Mouse (Mus musculus) forebrain, embryonic 11.5 days (tissue): ENCODE measurements around the gene Abhd12b. TPM values are rescaled to one million over a fixed set of nuclear protein-coding genes. Genes with fewer than 3 reads are reported as not detected.

ENCODE experiments used
- ATAC-seq: fragments of 200-750 bp; cut with Nextera tagmentation; replicated peaks from 2 replicates; pipeline ENCODE4 v1.8.0; 2017; ENCODE audit warnings: moderate TSS enrichment; ENCODE audit not compliant: low FRiP score
- DNase-seq: peaks from one replicate; pipeline ENCODE4 v3.0.0-alpha.2; 2017; ENCODE audit warnings: low spot score
- H3K27ac ChIP-seq: fragments of 300-500 bp; sonication (generic); 2 replicates; pipeline ENCODE4 v1.5.1; 2014; ENCODE audit warnings: low read depth, low read length
- H3K27me3 ChIP-seq: fragments of 300-500 bp; sonication (generic); 2 replicates; pipeline ENCODE4 v1.6.1; 2014; ENCODE audit warnings: mild to moderate bottlenecking, low read length, mixed read lengths; ENCODE audit not compliant: control insufficient read depth, insufficient read depth
- H3K36me3 ChIP-seq: fragments of 300-500 bp; sonication (generic); 2 replicates; pipeline ENCODE4 v1.6.1; 2014; ENCODE audit warnings: mild to moderate bottlenecking, low read length, moderate library complexity, mixed read lengths; ENCODE audit not compliant: control insufficient read depth, insufficient read depth
- H3K4me1 ChIP-seq: fragments of 300-500 bp; sonication (generic); replicated peaks from 2 replicates; pipeline ENCODE4 v1.6.1; 2014; ENCODE audit warnings: low read length, mixed read lengths; ENCODE audit not compliant: control insufficient read depth, insufficient read depth
- H3K4me2 ChIP-seq: fragments of 300-500 bp; sonication (generic); 2 replicates; pipeline ENCODE4 v1.6.1; 2014; ENCODE audit warnings: low read depth, mild to moderate bottlenecking, low read length, moderate library complexity, mixed read lengths; ENCODE audit not compliant: severe bottlenecking
- H3K4me3 ChIP-seq: fragments of 300-500 bp; sonication (generic); 2 replicates; pipeline ENCODE4 v1.5.1; 2014; ENCODE audit warnings: low read depth, low read length
- H3K9ac ChIP-seq: fragments of 300-500 bp; sonication (generic); 2 replicates; pipeline ENCODE4 v1.6.1; 2014; ENCODE audit warnings: low read length
- H3K9me3 ChIP-seq: fragments of 300-500 bp; sonication (generic); 2 replicates; pipeline ENCODE4 v1.6.1; 2016; ENCODE audit warnings: low read length, mixed read lengths; ENCODE audit not compliant: control insufficient read depth
- WGBS: fragments of 180-500 bp; shearing (Covaris S2); extraction: QIAGEN DNeasy Blood & Tissue Kit; methylation state at CpG from one replicate; pipeline ENCODE4 v1.1.7; 2014; 5-methylcytosine and 5-hydroxymethylcytosine counted together
- polyA plus RNA-seq: library from polyadenylated mRNA; unstranded; fragments of >200 nt; fragmentation: Nextera tagmentation; extraction: Ambion mirVana; gene quantifications from 2 replicates; pipeline ENCODE4 v1.2.1, GENCODE M21; 2014

The Abhd12b gene
- polyA plus RNA-seq, 1 experiment from 2014 or later, result not detected

GRCm38 (mm10) chr12:70111117-70111366 is 42.9 kb upstream of the Abhd12b start:
- under 1% methylated on average over 16 of the region's 16 CpGs for WGBS
- Histone ChIP-seq H3K36me3 (no peaks in the 10 kb centered on the region), H3K9ac (peak overlapping the region; percentile 87), H3K9me3 (no peaks in the 10 kb centered on the region), H3K27me3 (peaks cover 17% of the 10 kb centered on the region; the same call in 1 of the 2 replicates), H3K4me3 (peak overlapping the region; percentile 80), H3K4me1 (peaks cover 9% of the 10 kb centered on the region), H3K4me2 (peak overlapping the region; percentile 98), H3K27ac (peak overlapping the region; percentile 2; the same call in 1 of the 2 replicates)
- DNase-seq (no peak), ATAC-seq (no peak)

- H3K27ac ChIP-seq, result peak overlapping the region; percentile 2; the same call in 1 of the 2 replicates
- no peaks in the 10 kb centered on the region for H3K36me3 ChIP-seq
- H3K4me3 ChIP-seq, result peak overlapping the region; percentile 80
- H3K9ac ChIP-seq, result peak overlapping the region; percentile 87
- H3K4me1 ChIP-seq, result peaks cover 9% of the 10 kb centered on the region
- ATAC-seq, result peak; percentile 83
- peak; percentile 86 for DNase-seq
- no peaks in the 10 kb centered on the region for H3K9me3 ChIP-seq
- H3K27me3 ChIP-seq, result peaks cover 17% of the 10 kb centered on the region; the same call in 1 of the 2 replicates
- WGBS, result under 1% methylated on average over 83 of the region's 101 CpGs
- H3K4me2 ChIP-seq, result peak overlapping the region; percentile 98
Measured at GRCm38 (mm10) chr12:70111367-70112089, 42.4 kb upstream of the Abhd12b start.

- Histone ChIP-seq H3K9ac (peak overlapping the region; percentile 87), H3K4me1 (peaks cover 9% of the 10 kb centered on the region), H3K27ac (no peak overlapping the region), H3K36me3 (no peaks in the 10 kb centered on the region), H3K4me3 (peak overlapping the region; percentile 80), H3K27me3 (peaks cover 16% of the 10 kb centered on the region; the same call in 1 of the 2 replicates), H3K9me3 (no peaks in the 10 kb centered on the region), H3K4me2 (peak overlapping the region; percentile 98)
- DNase-seq (no peak), ATAC-seq (peak; percentile 16; the same call in 1 of the 2 replicates)
- 3% methylated on average over 16 of the region's 16 CpGs for WGBS
Measured at GRCm38 (mm10) chr12:70112090-70112383, 41.9 kb upstream of the Abhd12b start.

GRCm38 (mm10) chr12:70113351-70113750 is 40.6 kb upstream of the Abhd12b start, which contains the start of gene Nin:
TSS of gene Nin (minus strand) at chr12:70113717.
- no peaks in the 10 kb centered on the region for H3K9me3 ChIP-seq
- H3K27ac ChIP-seq, result no peak within 1 kb of the TSS
- no peak for ATAC-seq
- DNase-seq, result no peak
- H3K36me3 ChIP-seq, result no peaks in the 10 kb centered on the region
- peaks cover 4% of the 10 kb centered on the region for H3K4me1 ChIP-seq
- peaks cover 14% of the 10 kb centered on the region; the same call in 1 of the 2 replicates for H3K27me3 ChIP-seq
- no peak within 1 kb of the TSS for H3K4me2 ChIP-seq
- no peak within 1 kb of the TSS for H3K9ac ChIP-seq
- no peak within 1 kb of the TSS for H3K4me3 ChIP-seq
- 50% methylated on average over 11 of the region's 11 CpGs for WGBS

- H3K9ac ChIP-seq, result no peak overlapping the region
- H3K9me3 ChIP-seq, result no peaks in the 10 kb centered on the region
- H3K27me3 ChIP-seq, result peaks cover 10% of the 10 kb centered on the region; the same call in 1 of the 2 replicates
- DNase-seq, result no peak
- WGBS, result 84% methylated on average over 10 of the region's 10 CpGs
- ATAC-seq, result no peak
- no peak overlapping the region for H3K27ac ChIP-seq
- H3K4me3 ChIP-seq, result no peak overlapping the region
- H3K4me1 ChIP-seq, result no peaks in the 10 kb centered on the region
- no peak overlapping the region for H3K4me2 ChIP-seq
- no peaks in the 10 kb centered on the region for H3K36me3 ChIP-seq
Measured at GRCm38 (mm10) chr12:70117146-70117545, 36.8 kb upstream of the Abhd12b start.

GRCm38 (mm10) chr12:70118721-70119345 is 35.1 kb upstream of the Abhd12b start:
- H3K36me3 ChIP-seq, result no peaks in the 10 kb centered on the region
- 91% methylated on average over 10 of the region's 10 CpGs for WGBS
- H3K4me3 ChIP-seq, result no peak overlapping the region
- H3K4me2 ChIP-seq, result no peak overlapping the region
- no peak overlapping the region for H3K27ac ChIP-seq
- ATAC-seq (no peak), DNase-seq (no peak)
- H3K9ac ChIP-seq, result no peak overlapping the region
- H3K4me1 ChIP-seq, result no peaks in the 10 kb centered on the region
- no peaks in the 10 kb centered on the region for H3K9me3 ChIP-seq
- no peaks in the 10 kb centered on the region; the same call in 1 of the 2 replicates for H3K27me3 ChIP-seq

GRCm38 (mm10) chr12:70119552-70119951 is 34.4 kb upstream of the Abhd12b start:
- Histone ChIP-seq H3K4me3 (no peak overlapping the region), H3K36me3 (no peaks in the 10 kb centered on the region), H3K27ac (no peak overlapping the region), H3K9ac (no peak overlapping the region), H3K27me3 (no peaks in the 10 kb centered on the region), H3K9me3 (no peaks in the 10 kb centered on the region), H3K4me1 (no peaks in the 10 kb centered on the region), H3K4me2 (no peak overlapping the region)
- WGBS, result 79% methylated on average over 2 of the region's 2 CpGs
- no peak for ATAC-seq
- no peak for DNase-seq

- no peak overlapping the region for H3K27ac ChIP-seq
- no peaks in the 10 kb centered on the region for H3K4me1 ChIP-seq
- no peaks in the 10 kb centered on the region for H3K36me3 ChIP-seq
- 88% methylated on average over 4 of the region's 4 CpGs for WGBS
- no peaks in the 10 kb centered on the region for H3K9me3 ChIP-seq
- ATAC-seq, result no peak
- no peak overlapping the region for H3K4me3 ChIP-seq
- DNase-seq, result no peak
- H3K9ac ChIP-seq, result no peak overlapping the region
- no peaks in the 10 kb centered on the region for H3K27me3 ChIP-seq
- H3K4me2 ChIP-seq, result no peak overlapping the region
Measured at GRCm38 (mm10) chr12:70126626-70127025, 27.3 kb upstream of the Abhd12b start.

GRCm38 (mm10) chr12:70129105-70129504 is 24.8 kb upstream of the Abhd12b start:
- WGBS, result 63% methylated on average over 5 of the region's 5 CpGs
- ATAC-seq, result no peak
- H3K36me3 ChIP-seq, result no peaks in the 10 kb centered on the region
- H3K4me3 ChIP-seq, result no peak overlapping the region
- no peaks in the 10 kb centered on the region for H3K4me1 ChIP-seq
- H3K9me3 ChIP-seq, result no peaks in the 10 kb centered on the region
- no peak for DNase-seq
- H3K27ac ChIP-seq, result no peak overlapping the region
- no peak overlapping the region for H3K9ac ChIP-seq
- H3K27me3 ChIP-seq, result no peaks in the 10 kb centered on the region
- no peak overlapping the region for H3K4me2 ChIP-seq
